20 mouse cellular contexts compared by ENCODE assay signal in genomic region chr2:66502158-66502557, GRCm38 (mm10).
A peak's percentile ranks its signal among the peaks of the same experiment; 100 is the strongest.
DNase-seq lines count a peak whose midpoint lies in the region; ATAC-seq and TF ChIP-seq lines count a peak whose summit lies in the region.
"Had no signal": no experiment of that assay in that cellular context is flagged by ENCODE, and none has a peak within 500 bp of the region (broad histone marks: within the 10 kb centered on the region; RNA-seq: fewer than 3 reads in every experiment).

No protein-coding gene starts in this region.

- no peaks in the 10 kb centered on the region for H3K27me3 ChIP-seq in C2C12 (ENCODE audit: control insufficient read depth, insufficient read depth, insufficient read length)
- H3K27me3 ChIP-seq in hindbrain, embryonic 14.5 days (ENCODE audit: control insufficient read depth, insufficient read depth, low read length): no peaks in the 10 kb centered on the region
- H3K27me3 ChIP-seq: embryonic facial prominence, embryonic 12.5 days; forebrain, embryonic 13.5 days; forebrain, embryonic 15.5 days had no signal

- H3K79me3 ChIP-seq in C2C12 (ENCODE audit: low read depth): no peaks in the 10 kb centered on the region

- no peaks in the 10 kb centered on the region for H3K79me2 ChIP-seq in C2C12 (ENCODE audit: control insufficient read depth, insufficient read depth)

- H3K9me3 ChIP-seq in hindbrain, embryonic 14.5 days (ENCODE audit: control insufficient read depth, low read length): no peaks in the 10 kb centered on the region
- H3K9me3 ChIP-seq: embryonic facial prominence, embryonic 10.5 days; embryonic facial prominence, embryonic 12.5 days; forebrain, embryonic 13.5 days; forebrain, embryonic 15.5 days had no signal

- no peak overlapping the region for H3K9ac ChIP-seq in hindbrain, embryonic 14.5 days
- H3K9ac ChIP-seq: embryonic facial prominence, embryonic 12.5 days; forebrain, embryonic 13.5 days; forebrain, embryonic 15.5 days; forebrain, postnatal 0 days had no signal

- H3K4me3 ChIP-seq in C2C12 (ENCODE audit: insufficient read depth, poor library complexity, severe bottlenecking): no peak overlapping the region
- H3K4me3 ChIP-seq in hindbrain, embryonic 14.5 days (replicated peaks; ENCODE audit: low read length): no peak overlapping the region
- H3K4me3 ChIP-seq: embryonic facial prominence, embryonic 10.5 days; embryonic facial prominence, embryonic 12.5 days; forebrain, embryonic 13.5 days; forebrain, embryonic 15.5 days had no signal

- no peak for ATAC-seq in hindbrain, embryonic 14.5 days (ENCODE audit: low FRiP score)
- ATAC-seq: forebrain, embryonic 13.5 days; forebrain, embryonic 15.5 days; forebrain, postnatal 0 days had no signal

- no peak overlapping the region for H3K27ac ChIP-seq in hindbrain, embryonic 14.5 days
- H3K27ac ChIP-seq: embryonic facial prominence, embryonic 10.5 days; embryonic facial prominence, embryonic 12.5 days; forebrain, embryonic 13.5 days; forebrain, embryonic 15.5 days had no signal

- DNase-seq in 3134 (ENCODE audit: extremely low read depth, insufficient read length, low spot score) (peak; percentile 4), NIH3T3 (ENCODE audit: low read depth) (peak; percentile 36)
- DNase-seq in hindbrain, embryonic 14.5 days (ENCODE audit: low spot score): no peak
- DNase-seq in testis, postnatal 14 days (ENCODE audit: low spot score): no peak
- DNase-seq in heart, postnatal 25 days (ENCODE audit: low spot score): no peak
- DNase-seq: adrenal gland, adult 2 months; adrenal gland, postnatal 10 days; adrenal gland, postnatal 25 days; B cell, adult 2 months; cerebellum, adult 11-12 months; cerebellum, adult 2 months; cerebellum, adult 9-10 months; cerebellum, postnatal 10 days; cerebellum, postnatal 25 days; forebrain, postnatal 0 days had no signal

- H3ac ChIP-seq in C2C12 (ENCODE audit: control insufficient read depth, insufficient read length, low read depth): no peak overlapping the region

- no peaks in the 10 kb centered on the region for H3K4me1 ChIP-seq in hindbrain, embryonic 14.5 days (replicated peaks; ENCODE audit: control insufficient read depth, insufficient read depth, low read length)
- H3K4me1 ChIP-seq: embryonic facial prominence, embryonic 10.5 days; embryonic facial prominence, embryonic 12.5 days; forebrain, embryonic 13.5 days; forebrain, embryonic 15.5 days had no signal

- intact Hi-C loops in heart, postnatal 25 days (cut with DNase I): no loop called here

- no peak for TF ChIP-seq CTCF in C2C12 (IDR thresholded peaks at IDR 0.05; ENCODE audit: control insufficient read depth, insufficient read depth, insufficient read length)

- no peaks in the 10 kb centered on the region for H3K36me3 ChIP-seq in C2C12 (ENCODE audit: control insufficient read depth, insufficient read depth)
- H3K36me3 ChIP-seq in hindbrain, embryonic 14.5 days (replicated peaks; ENCODE audit: control insufficient read depth, insufficient read depth): no peaks in the 10 kb centered on the region
- H3K36me3 ChIP-seq: embryonic facial prominence, embryonic 10.5 days; embryonic facial prominence, embryonic 12.5 days; forebrain, embryonic 15.5 days had no signal

- WGBS in hindbrain, embryonic 14.5 days: 85% methylated on average over 3 of the region's 3 CpGs

- H3K4me2 ChIP-seq in hindbrain, embryonic 14.5 days (replicated peaks): no peak overlapping the region
- H3K4me2 ChIP-seq: embryonic facial prominence, embryonic 12.5 days; forebrain, embryonic 13.5 days; forebrain, embryonic 15.5 days had no signal

TF ChIP-seq in C2C12, 6 proteins besides CTCF, POLR2A, EP300 and RAD21:
- TF ChIP-seq MAX (IDR thresholded peaks at IDR 0.05) (no peak), CEBPB (IDR thresholded peaks at IDR 0.05; ENCODE audit: low read depth) (peak; percentile 62), FOSL1 (IDR thresholded peaks at IDR 0.05; ENCODE audit: insufficient read depth, low read length, poor library complexity, severe bottlenecking) (no peak)
TF ChIP-seq in C2C12: peak in this region for 1.

Comparison
In these comparisons a context has a peak if more than half of its experiments do, and no peak if none do; other contexts are left out.
1. DNase-seq: peak in 3134 (single experiment) and NIH3T3 (single experiment); none in hindbrain, embryonic 14.5 days (single experiment), testis, postnatal 14 days (single experiment) and heart, postnatal 25 days (single experiment).